21 mouse cellular contexts compared by ENCODE assay signal in genomic region chr9:41922416-41922815, GRCm38 (mm10).
DNase-seq lines count a peak whose midpoint lies in the region; ATAC-seq lines count a peak whose summit lies in the region.
"Had no signal": no experiment of that assay in that cellular context is flagged by ENCODE, and none has a peak within 500 bp of the region (broad histone marks: within the 10 kb centered on the region; RNA-seq: fewer than 3 reads in every experiment).

No protein-coding gene starts in this region.

- ATAC-seq in kidney, embryonic 14.5 days (ENCODE audit: low FRiP score, low TSS enrichment) = peak; percentile 75
- ATAC-seq in limb, embryonic 13.5 days (ENCODE audit: low FRiP score, low read depth) = no peak
- ATAC-seq: intestine, embryonic 15.5 days; midbrain, embryonic 16.5 days had no signal

- H3K4me2 ChIP-seq in kidney, embryonic 14.5 days (replicated peaks; ENCODE audit: low read depth, low read length) = no peak overlapping the region
- H3K4me2 ChIP-seq in limb, embryonic 13.5 days (replicated peaks) = no peak overlapping the region
- H3K4me2 ChIP-seq: embryonic facial prominence, embryonic 13.5 days; heart, embryonic 15.5 days; hindbrain, embryonic 13.5 days; intestine, embryonic 15.5 days; liver, embryonic 13.5 days; lung, embryonic 15.5 days had no signal

- H3K27me3 ChIP-seq in kidney, embryonic 14.5 days (ENCODE audit: control insufficient read depth, insufficient read depth, low read length) = no peaks in the 10 kb centered on the region
- no peaks in the 10 kb centered on the region for H3K27me3 ChIP-seq in limb, embryonic 13.5 days
- H3K27me3 ChIP-seq: embryonic facial prominence, embryonic 13.5 days; heart, embryonic 15.5 days; hindbrain, embryonic 13.5 days; intestine, embryonic 15.5 days; liver, embryonic 13.5 days; lung, embryonic 15.5 days had no signal

- 0 out of 2 replicates have a peak overlapping the region, but pooled peaks have one; percentile 14 for H3K27ac ChIP-seq in kidney, embryonic 14.5 days (ENCODE audit: low read depth, low read length)
- H3K27ac ChIP-seq in limb, embryonic 13.5 days = peak overlapping the region; percentile 55; the same call in 1 of the 2 replicates
- H3K27ac ChIP-seq: embryonic facial prominence, embryonic 13.5 days; heart, embryonic 15.5 days; hindbrain, embryonic 13.5 days; intestine, embryonic 15.5 days; left cerebral cortex, adult 2 months; liver, embryonic 13.5 days; lung, embryonic 15.5 days had no signal

- no peaks in the 10 kb centered on the region for H3K36me3 ChIP-seq in kidney, embryonic 14.5 days (ENCODE audit: control insufficient read depth, insufficient read depth, low read length)
- no peaks in the 10 kb centered on the region for H3K36me3 ChIP-seq in limb, embryonic 13.5 days
- H3K36me3 ChIP-seq: embryonic facial prominence, embryonic 13.5 days; G1E; heart, embryonic 15.5 days; hindbrain, embryonic 13.5 days; intestine, embryonic 15.5 days; liver, embryonic 13.5 days; lung, embryonic 15.5 days had no signal

- H3K9me3 ChIP-seq in kidney, embryonic 14.5 days (ENCODE audit: control insufficient read depth, low read length) = 0 out of 2 replicates have a peak, but pooled peaks cover 2% of the 10 kb centered on the region
- H3K9me3 ChIP-seq in limb, embryonic 13.5 days = no peaks in the 10 kb centered on the region
- H3K9me3 ChIP-seq: embryonic facial prominence, embryonic 13.5 days; heart, embryonic 15.5 days; hindbrain, embryonic 13.5 days; intestine, embryonic 15.5 days; liver, embryonic 13.5 days; lung, embryonic 15.5 days had no signal

- no peak overlapping the region for H3K4me3 ChIP-seq in kidney, embryonic 14.5 days (ENCODE audit: low read length)
- no peak overlapping the region for H3K4me3 ChIP-seq in limb, embryonic 13.5 days
- H3K4me3 ChIP-seq: embryonic facial prominence, embryonic 13.5 days; heart, embryonic 15.5 days; hindbrain, embryonic 13.5 days; intestine, embryonic 15.5 days; left cerebral cortex, adult 2 months; liver, embryonic 13.5 days; lung, embryonic 15.5 days had no signal

- WGBS in kidney, embryonic 14.5 days = 38% methylated on average over 6 of the region's 6 CpGs
- WGBS in limb, embryonic 13.5 days = 83% methylated on average over 6 of the region's 6 CpGs

- intact Hi-C loops in heart, postnatal 25 days (cut with DNase I) = no loop called here

- peak; percentile 21 for DNase-seq in adrenal gland, postnatal 14 days
- no peak for DNase-seq in adrenal gland, postnatal 10 days
- peak; percentile 14 to 60 for DNase-seq in heart, adult 18-20 months
- no peak for DNase-seq in heart, postnatal 25 days (ENCODE audit: low spot score)
- no peak for DNase-seq in kidney, adult 18-20 months
- DNase-seq in neural tube, embryonic 10.5 days (ENCODE audit: extremely low spot score, low spot score) = no peak
- DNase-seq: cerebellum, adult 9-10 months; gastrocnemius, postnatal 10 days; kidney, postnatal 25 days; liver, embryonic 13.5 days; lung, postnatal 4 days had no signal

- H3K9ac ChIP-seq in kidney, embryonic 14.5 days (ENCODE audit: low read depth, low read length) = no peak overlapping the region
- no peak overlapping the region for H3K9ac ChIP-seq in limb, embryonic 13.5 days
- H3K9ac ChIP-seq: embryonic facial prominence, embryonic 13.5 days; heart, embryonic 15.5 days; hindbrain, embryonic 13.5 days; intestine, embryonic 15.5 days; liver, embryonic 13.5 days; lung, embryonic 15.5 days had no signal

- H3K4me1 ChIP-seq in kidney, embryonic 14.5 days (ENCODE audit: control insufficient read depth, insufficient read depth, low read length) = no peaks in the 10 kb centered on the region
- peaks cover 49% of the 10 kb centered on the region for H3K4me1 ChIP-seq in limb, embryonic 13.5 days
- H3K4me1 ChIP-seq: liver, embryonic 13.5 days; lung, embryonic 15.5 days had no signal

Comparison
In these comparisons a context has a peak if more than half of its experiments do, and no peak if none do; other contexts are left out.
1. DNase-seq: peak in adrenal gland, postnatal 14 days (single experiment) and heart, adult 18-20 months (2 of 2); none in adrenal gland, postnatal 10 days (single experiment), heart, postnatal 25 days (single experiment), kidney, adult 18-20 months (single experiment) and neural tube, embryonic 10.5 days (single experiment).